Mouse (Mus musculus): ENCODE results near the gene Mertk.

Mertk gene

GRCm38 (mm10) chr2:128818956-128819643 lies 120.3 kb downstream of the Mertk start:
- no peak for DNase-seq (ENCODE audit: low read depth)

GRCm38 (mm10) chr2:128820631-128821030 lies 121.9 kb downstream of the Mertk start:
- no peak for DNase-seq (ENCODE audit: low read depth)

GRCm38 (mm10) chr2:128823893-128824292 lies 125.1 kb downstream of the Mertk start:
- no peak for DNase-seq (ENCODE audit: low read depth)

GRCm38 (mm10) chr2:128827787-128828186 lies 129.0 kb downstream of the Mertk start:
- DNase-seq (ENCODE audit: low read depth), result no peak

- DNase-seq (ENCODE audit: low read depth), result no peak
These were observed 133.9 kb downstream of the Mertk start for GRCm38 (mm10) chr2:128832611-128833010.

- peak; percentile 18 for DNase-seq (ENCODE audit: low read depth)
These were observed 134.3 kb downstream of the Mertk start for GRCm38 (mm10) chr2:128833035-128833434.

- no peak for DNase-seq (ENCODE audit: low read depth)
These were observed 134.7 kb downstream of the Mertk start for GRCm38 (mm10) chr2:128833435-128833834.

- DNase-seq (ENCODE audit: low read depth), result no peak
These were observed 138.8 kb downstream of the Mertk start for GRCm38 (mm10) chr2:128837531-128837930.

GRCm38 (mm10) chr2:128838611-128839010 lies 139.9 kb downstream of the Mertk start:
- no peak for DNase-seq (ENCODE audit: low read depth)

- no peak for DNase-seq (ENCODE audit: low read depth)
These were observed 140.7 kb downstream of the Mertk start for GRCm38 (mm10) chr2:128839501-128839900.

GRCm38 (mm10) chr2:128842437-128842836 lies 143.7 kb downstream of the Mertk start:
- DNase-seq (ENCODE audit: low read depth), result no peak

- DNase-seq (ENCODE audit: low read depth), result no peak
These were observed 151.3 kb downstream of the Mertk start for GRCm38 (mm10) chr2:128850036-128850435.

All from fibroblast of lung, adult 2 months (primary cell).